ENCODE assay signal across 9 mouse cellular contexts in the genomic region with DNA sequence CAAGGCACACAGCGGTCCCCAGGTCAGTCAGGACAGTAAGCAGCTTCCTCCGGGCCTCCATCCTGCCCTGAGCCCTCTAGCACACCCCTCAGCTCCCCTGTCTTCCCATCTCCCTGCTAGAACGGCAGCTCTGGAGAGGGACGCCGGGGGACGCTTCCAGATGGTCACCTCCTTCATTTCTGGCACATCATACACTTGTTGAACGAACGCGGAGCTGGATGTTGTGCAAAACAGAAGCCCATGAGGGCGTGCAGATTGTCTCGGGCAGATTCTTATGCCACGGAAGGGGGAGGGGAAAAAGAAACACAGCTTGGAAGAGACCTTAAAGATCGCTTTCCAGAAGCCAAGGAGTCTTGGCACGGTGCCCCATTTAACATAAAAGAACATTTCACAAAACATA.
DNase-seq lines count a peak whose midpoint lies in the region; ATAC-seq and TF ChIP-seq lines count a peak whose summit lies in the region.
"Had no signal": no experiment of that assay in that cellular context is flagged by ENCODE, and none has a peak within 500 bp of the region (broad histone marks: within the 10 kb centered on the region; RNA-seq: fewer than 3 reads in every experiment).

No protein-coding gene starts in this region.

- WGBS in lung, embryonic 14.5 days: 36% methylated on average over 14 of the region's 14 CpGs
- 28% methylated on average over 14 of the region's 14 CpGs for WGBS in hindbrain, embryonic 14.5 days
- WGBS in neural tube, embryonic 15.5 days: 39% methylated on average over 14 of the region's 14 CpGs

- H3K9ac ChIP-seq in lung, embryonic 14.5 days: no peak overlapping the region
- no peak overlapping the region for H3K9ac ChIP-seq in hindbrain, embryonic 14.5 days
- H3K9ac ChIP-seq in neural tube, embryonic 15.5 days (replicated peaks): no peak overlapping the region

- H3K27ac ChIP-seq in gastrocnemius, adult 2 months: no peak overlapping the region
- no peak overlapping the region for H3K27ac ChIP-seq in lung, embryonic 14.5 days (ENCODE audit: low read depth)
- H3K27ac ChIP-seq in hindbrain, embryonic 14.5 days: no peak overlapping the region
- peak overlapping the region; percentile 58; the same call in 1 of the 2 replicates for H3K27ac ChIP-seq in neural tube, embryonic 15.5 days (replicated peaks)

- H3K9me3 ChIP-seq in lung, embryonic 14.5 days (ENCODE audit: low read depth, low read length): no peaks in the 10 kb centered on the region; the same call in 1 of the 2 replicates
- H3K9me3 ChIP-seq in hindbrain, embryonic 14.5 days (ENCODE audit: control insufficient read depth, low read length): no peaks in the 10 kb centered on the region
- H3K9me3 ChIP-seq in neural tube, embryonic 15.5 days (replicated peaks): no peaks in the 10 kb centered on the region

- H3K4me1 ChIP-seq in lung, embryonic 14.5 days (ENCODE audit: insufficient read depth): peaks cover 13% of the 10 kb centered on the region; the same call in 1 of the 2 replicates
- peaks cover 28% of the 10 kb centered on the region for H3K4me1 ChIP-seq in hindbrain, embryonic 14.5 days (replicated peaks; ENCODE audit: control insufficient read depth, insufficient read depth, low read length)
- H3K4me1 ChIP-seq in neural tube, embryonic 15.5 days: peaks cover 20% of the 10 kb centered on the region
- H3K4me1 ChIP-seq: megakaryocyte, embryonic 14.5 days had no signal

- DNase-seq in gastrocnemius, adult 2 months: no peak
- no peak for DNase-seq in gastrocnemius, adult 8-10 months (ENCODE audit: low spot score in 2 of 2)
- peak; percentile 82 for DNase-seq in lung, embryonic 14.5 days
- no peak for DNase-seq in lung, postnatal 25 days (ENCODE audit: low spot score)
- DNase-seq in hindbrain, embryonic 14.5 days (ENCODE audit: low spot score): peak; percentile 60
- no peak for DNase-seq in gastrocnemius, postnatal 36 days
- no peak for DNase-seq in thymus, postnatal 14 days

- peak; percentile 57; the same call in 1 of the 2 replicates for ATAC-seq in lung, embryonic 14.5 days (ENCODE audit: insufficient read depth)
- ATAC-seq in hindbrain, embryonic 14.5 days (ENCODE audit: low FRiP score): peak; percentile 67
- peak; percentile 71; the same call in 1 of the 2 replicates for ATAC-seq in neural tube, embryonic 15.5 days (ENCODE audit: low FRiP score)

- H3K27me3 ChIP-seq in lung, embryonic 14.5 days (ENCODE audit: insufficient read depth, low read length): no peaks in the 10 kb centered on the region
- H3K27me3 ChIP-seq in hindbrain, embryonic 14.5 days (ENCODE audit: control insufficient read depth, insufficient read depth, low read length): peaks cover 5% of the 10 kb centered on the region; the same call in 1 of the 2 replicates
- H3K27me3 ChIP-seq in neural tube, embryonic 15.5 days (replicated peaks): no peaks in the 10 kb centered on the region
- H3K27me3 ChIP-seq: megakaryocyte, embryonic 14.5 days had no signal

- no peak for TF ChIP-seq CTCF in gastrocnemius, adult 2 months (IDR thresholded peaks at IDR 0.05)
- TF ChIP-seq CTCF in lung, embryonic 14.5 days (IDR thresholded peaks at IDR 0.05; ENCODE audit: low read depth): no peak

- no peaks in the 10 kb centered on the region for H3K36me3 ChIP-seq in lung, embryonic 14.5 days (ENCODE audit: insufficient read depth)
- H3K36me3 ChIP-seq in hindbrain, embryonic 14.5 days (replicated peaks; ENCODE audit: control insufficient read depth, insufficient read depth): no peaks in the 10 kb centered on the region
- peaks cover 7% of the 10 kb centered on the region; the same call in 1 of the 2 replicates for H3K36me3 ChIP-seq in neural tube, embryonic 15.5 days

- peak overlapping the region; percentile 47 for H3K4me2 ChIP-seq in lung, embryonic 14.5 days
- peak overlapping the region; percentile 35 for H3K4me2 ChIP-seq in hindbrain, embryonic 14.5 days (replicated peaks)
- peak overlapping the region; percentile 29 for H3K4me2 ChIP-seq in neural tube, embryonic 15.5 days

- H3K4me3 ChIP-seq in gastrocnemius, adult 2 months: peak overlapping the region; percentile 63
- H3K4me3 ChIP-seq in lung, embryonic 14.5 days (ENCODE audit: low read depth, low read length): no peak overlapping the region
- no peak overlapping the region for H3K4me3 ChIP-seq in hindbrain, embryonic 14.5 days (replicated peaks; ENCODE audit: low read length)
- H3K4me3 ChIP-seq in neural tube, embryonic 15.5 days (replicated peaks): no peak overlapping the region
- H3K4me3 ChIP-seq: megakaryocyte, embryonic 14.5 days had no signal

- intact Hi-C loops in gastrocnemius, adult 2 months (cut with DNase I): loop anchor here (1.0 kb wide), 1 partner anchor 10 kb away; no protein-coding TSS in a partner anchor
- intact Hi-C loops in gastrocnemius, postnatal 36 days (cut with DNase I): no loop called here

Comparison
In these comparisons a context has a peak if more than half of its experiments do, and no peak if none do; other contexts are left out.
1. DNase-seq: peak in lung, embryonic 14.5 days (single experiment) and hindbrain, embryonic 14.5 days (single experiment); none in gastrocnemius, adult 2 months (single experiment), gastrocnemius, adult 8-10 months (0 of 2), lung, postnatal 25 days (single experiment), gastrocnemius, postnatal 36 days (0 of 2) and thymus, postnatal 14 days (single experiment).
2. Peak in every context shown above with its lines, with median percentiles within 50 percentile points of each other: ATAC-seq and H3K4me2 ChIP-seq.